Mouse (Mus musculus): ENCODE data around the gene Asap3.

Gene Asap3

GRCm38 (mm10) chr4:136248464-136249331 is 42.5 kb downstream of the Asap3 start:
- CTCF ChIA-PET: no interaction called here

DNA sequence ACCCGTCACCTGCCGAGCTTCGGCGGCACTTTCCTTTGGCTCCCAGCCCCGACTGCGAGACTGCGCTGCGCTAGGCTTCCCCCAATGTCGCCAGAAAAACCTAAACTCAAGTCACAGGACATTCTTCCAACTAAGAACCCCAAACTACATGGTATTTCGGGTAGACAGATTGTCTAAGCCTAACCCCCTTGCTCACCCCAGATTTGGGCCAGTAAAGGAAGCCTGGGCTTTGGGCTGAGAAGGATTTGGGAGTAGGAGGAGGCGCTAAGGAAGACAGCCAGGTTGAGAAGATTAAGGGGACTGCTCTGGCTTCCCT is 43.1 kb downstream of the Asap3 start:
- CTCF ChIA-PET: no interaction called here

DNA sequence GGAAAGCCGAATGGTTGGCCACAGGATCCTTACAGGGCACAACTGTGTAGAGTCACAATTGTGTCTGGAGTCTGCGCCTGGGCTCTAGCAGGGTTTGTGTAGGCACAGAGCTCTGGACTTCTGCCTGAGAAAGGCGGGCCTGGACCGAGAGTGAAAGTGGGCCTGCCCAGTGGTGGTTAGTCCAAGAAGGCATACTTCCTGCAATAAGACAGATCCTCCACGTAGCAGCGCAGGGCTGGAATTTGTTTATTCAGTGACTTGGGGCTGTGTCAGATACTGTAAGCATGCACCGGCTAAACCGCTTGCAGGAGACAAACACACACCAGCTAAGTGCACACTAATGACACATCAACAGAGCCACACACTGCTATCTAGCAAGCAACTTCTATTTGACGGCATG is 43.6 kb downstream of the Asap3 start:
- CTCF ChIA-PET: no interaction called here

DNA sequence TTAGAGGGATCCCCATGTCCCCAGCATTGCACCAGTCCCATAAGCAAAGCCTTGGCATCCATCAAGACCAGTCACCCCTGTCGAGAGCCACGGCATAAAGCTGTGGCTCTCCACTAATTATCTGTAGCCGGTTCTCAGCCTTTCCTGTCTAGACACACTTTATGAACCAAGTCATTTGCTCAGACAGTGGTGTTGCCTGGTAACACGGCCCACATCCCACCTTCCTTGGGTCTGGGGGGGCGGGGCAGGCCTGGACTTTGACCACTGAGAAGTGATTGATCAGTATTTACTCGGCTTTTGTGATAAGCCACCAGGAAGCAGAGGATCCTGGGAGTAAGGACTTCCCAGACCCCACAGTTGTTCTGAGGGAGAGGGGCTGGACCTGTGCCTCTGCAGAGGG is 49.8 kb downstream of the Asap3 start:
- CTCF ChIA-PET: no interaction called here

GRCm38 (mm10) chr4:136256696-136257095 is 50.5 kb downstream of the Asap3 start:
- CTCF ChIA-PET: no interaction called here

GRCm38 (mm10) chr4:136259916-136260315 is 53.8 kb downstream of the Asap3 start:
- CTCF ChIA-PET: no interaction called here

DNA sequence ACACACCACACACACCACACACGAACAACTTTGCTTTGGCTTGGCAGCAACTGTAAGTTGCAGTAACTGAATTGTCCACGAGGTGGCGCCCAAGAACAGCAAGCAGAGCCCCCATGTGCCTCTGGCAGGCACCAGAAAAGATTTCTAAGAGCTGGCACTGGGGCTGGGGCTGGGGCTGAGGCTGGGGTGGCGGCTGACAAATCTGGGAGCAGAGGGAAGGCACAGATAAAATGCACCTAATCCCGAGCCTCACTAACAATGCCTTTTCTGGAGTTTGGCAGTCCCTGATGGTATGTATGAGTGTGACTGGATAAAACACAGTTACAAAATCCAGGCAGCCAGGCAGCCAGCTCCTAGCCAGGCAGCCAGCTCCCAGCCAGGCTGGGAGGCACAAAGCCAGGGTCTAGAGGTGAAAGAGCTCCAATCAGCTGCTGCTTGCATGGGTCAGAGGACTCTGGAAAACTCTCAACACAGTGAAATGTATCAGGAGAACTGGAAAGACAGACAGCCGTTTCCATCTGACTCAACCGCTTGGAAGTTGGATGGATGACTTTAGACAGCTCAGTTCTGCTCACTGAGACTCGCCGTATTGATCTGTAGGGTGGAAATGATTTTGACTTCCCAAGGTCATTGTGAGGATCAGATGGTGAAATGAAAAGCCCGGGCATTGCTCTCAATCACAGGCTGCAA is 54.5 kb downstream of the Asap3 start:
- CTCF ChIA-PET: interaction anchor here (0.7 to 0.9 kb wide), 2 partner anchors 13 to 52 kb away, joined by 3 read pairs; partner anchors contain the start of gene Tcea3

DNA sequence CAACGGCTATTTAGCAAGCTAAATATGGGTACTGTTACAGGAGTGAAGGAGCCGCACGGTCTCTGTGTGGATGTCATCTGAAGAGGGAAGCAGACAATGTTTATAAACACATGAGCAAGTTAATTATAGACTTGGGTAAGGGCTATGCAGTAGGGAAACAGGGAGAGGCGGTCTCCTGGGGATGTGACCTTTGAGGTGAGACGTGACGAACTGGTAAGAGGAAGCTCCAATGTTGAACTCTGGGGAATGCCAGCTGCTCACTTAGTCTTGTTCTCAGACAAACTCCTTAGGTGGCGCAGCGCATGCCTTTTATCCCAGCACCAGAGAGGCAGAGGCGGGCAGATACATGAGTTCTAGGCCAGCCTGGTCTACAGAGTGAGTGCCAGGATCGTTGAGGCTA is 55.7 kb downstream of the Asap3 start:
- CTCF ChIA-PET: interaction anchor here (0.7 kb wide), 1 partner anchor 75 kb away, joined by 5 read pairs; no protein-coding TSS in a partner anchor

DNA sequence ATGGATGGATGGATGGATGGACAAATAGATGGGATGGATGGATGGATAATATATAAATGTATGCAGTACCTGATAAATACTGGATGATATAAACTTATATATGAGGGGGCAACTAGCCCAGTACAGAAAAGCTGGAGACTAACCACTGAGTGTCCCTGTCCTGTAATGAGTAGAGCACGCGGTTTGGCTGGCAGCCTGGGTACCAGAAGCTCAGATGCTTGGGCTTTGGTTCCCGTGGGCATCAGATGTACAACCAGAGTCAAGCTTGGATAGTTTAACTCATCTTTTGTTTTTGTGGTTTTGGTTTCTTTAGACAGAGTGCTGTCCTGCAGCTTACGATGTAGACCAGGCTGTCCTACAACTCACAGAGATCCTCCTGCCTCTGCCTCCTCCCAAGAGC is 57.4 kb downstream of the Asap3 start:
- CTCF ChIA-PET: no interaction called here

- CTCF ChIA-PET: no interaction called here
Observed at GRCm38 (mm10) chr4:136266716-136267343, 60.7 kb downstream of the Asap3 start.

GRCm38 (mm10) chr4:136268912-136269311 is 62.7 kb downstream of the Asap3 start:
- CTCF ChIA-PET: no interaction called here

DNA sequence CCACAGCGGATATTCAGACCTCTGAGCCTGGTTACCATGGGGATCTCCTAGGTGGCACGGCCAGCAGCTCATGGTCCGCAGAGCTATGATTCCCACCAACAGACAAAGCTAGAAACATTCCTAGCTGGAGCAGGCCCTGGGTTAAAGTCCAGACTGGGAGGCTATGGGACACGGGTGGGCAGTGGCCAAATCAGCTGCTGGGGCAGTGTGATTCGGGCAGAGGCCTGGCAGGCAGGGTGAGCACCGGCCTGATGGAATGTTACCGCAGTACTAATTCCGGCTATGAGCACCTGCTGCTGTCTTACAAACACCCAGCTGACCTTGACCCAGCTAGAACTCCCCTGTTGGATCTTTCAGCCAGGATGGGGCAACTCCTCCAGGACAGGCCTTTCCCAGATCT is 64.5 kb downstream of the Asap3 start:
- CTCF ChIA-PET: no interaction called here

GRCm38 (mm10) chr4:136281097-136281496 is 74.9 kb downstream of the Asap3 start:
- CTCF ChIA-PET: no interaction called here

DNA sequence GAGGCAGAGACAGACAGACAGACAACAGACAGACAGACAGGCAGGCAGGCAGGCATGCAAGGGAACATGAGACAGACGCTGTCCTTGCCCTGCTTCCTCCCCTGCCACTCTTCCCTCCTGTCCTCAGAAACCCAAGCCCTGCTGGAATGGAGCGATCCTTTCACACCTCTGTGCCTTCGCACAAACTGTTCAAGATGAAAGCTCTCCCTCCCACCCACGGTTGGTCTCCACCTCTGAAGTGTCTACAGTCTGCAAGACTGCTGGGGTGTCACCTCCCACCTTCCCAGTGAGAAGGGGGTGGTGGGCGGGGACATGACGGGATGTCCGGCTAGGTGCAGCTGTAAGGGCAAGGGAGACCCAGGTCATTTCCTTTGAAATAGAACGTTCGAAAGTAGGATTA is 75.4 kb downstream of the Asap3 start:
- CTCF ChIA-PET: no interaction called here

GRCm38 (mm10) chr4:136282621-136283480 is 76.7 kb downstream of the Asap3 start:
- CTCF ChIA-PET: interaction anchor here (0.6 to 0.7 kb wide), 2 partner anchors 9 to 29 kb away, joined by 3 to 5 read pairs; no protein-coding TSS in a partner anchor

DNA sequence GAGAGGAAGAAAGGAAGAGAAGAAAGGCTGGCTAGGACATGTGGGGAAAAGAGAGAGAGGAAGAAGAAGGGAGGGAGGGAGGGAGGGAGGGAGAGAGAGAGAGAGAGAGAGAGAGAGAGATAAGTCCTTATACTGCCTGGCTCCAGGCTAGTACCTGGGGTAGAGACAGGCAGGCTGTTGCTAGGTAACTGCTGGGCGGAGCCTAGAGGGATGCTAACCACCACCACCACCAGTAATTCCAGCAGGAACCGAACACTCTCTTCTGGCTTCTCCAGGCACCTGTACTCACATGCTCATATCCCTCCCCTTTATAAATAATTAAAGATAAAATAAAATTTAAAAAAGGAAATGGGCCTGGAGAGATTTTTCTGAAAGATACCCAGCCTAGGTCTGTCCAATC is 77.6 kb downstream of the Asap3 start:
- CTCF ChIA-PET: no interaction called here

DNA sequence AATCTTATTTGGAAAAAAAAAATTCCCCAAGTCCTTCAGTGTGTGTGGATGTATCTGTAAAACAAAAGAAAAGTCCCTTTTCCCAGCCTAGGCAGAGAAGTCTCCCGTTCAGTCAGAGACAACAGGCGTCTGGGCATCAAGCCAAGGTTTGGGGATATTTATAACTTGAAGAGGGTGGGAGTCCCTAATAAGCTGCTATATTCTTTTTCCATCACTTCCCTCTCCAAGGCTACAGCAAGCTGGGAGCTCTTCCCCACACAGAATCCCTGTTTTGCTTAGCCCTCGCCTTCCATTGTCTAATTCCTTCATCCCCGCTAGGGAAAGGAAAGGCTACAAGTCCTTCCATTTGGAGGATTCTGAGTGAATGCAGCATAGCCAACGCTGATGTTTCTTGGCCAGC is 78.3 kb downstream of the Asap3 start, which contains the start of gene Zfp46:
Zfp46 (plus strand) TSS at position 229 of the 400 bp plus-strand sequence.
- CTCF ChIA-PET: no interaction called here

GRCm38 (mm10) chr4:136284891-136285290 is 78.7 kb downstream of the Asap3 start:
- CTCF ChIA-PET: interaction anchor here (0.6 kb wide), 1 partner anchor 224 kb away, joined by 3 read pairs; no protein-coding TSS in a partner anchor

- CTCF ChIA-PET: interaction anchor here (0.6 kb wide), 1 partner anchor 224 kb away, joined by 3 read pairs; no protein-coding TSS in a partner anchor
Observed at GRCm38 (mm10) chr4:136285348-136285810, 79.2 kb downstream of the Asap3 start.

GRCm38 (mm10) chr4:136285811-136286371 is 79.7 kb downstream of the Asap3 start:
- CTCF ChIA-PET: no interaction called here

Data from spleen, embryonic (tissue).